Mouse (Mus musculus) cerebellum, postnatal 10 days (tissue): ENCODE measurements at regions not wholly inside any gene's neighbourhood (a gene's known extent, or its start where the extent isn't known, plus 50 kb on each side); places are given as distances from the start of the nearest gene placed in this dataset.
"Not testable (repeated sequence)": the region's sequence is repeated elsewhere in the genome, so short reads cannot be mapped to it uniquely, and the experiment has no call there.

ENCODE experiments used
- DNase-seq, 2 experiments: peaks; one replicate each; pipeline ENCODE4 v3.0.0; 2021; ENCODE audit warnings: mixed read lengths in 2 of 2

GRCm38 (mm10) chr13:79765437-79765838, 1117.7 kb upstream of the Arrdc3 start:
- peak in 1 of 2 experiments; percentile 3 for DNase-seq

GRCm38 (mm10) chr13:79784991-79785666, 1098.1 kb upstream of the Arrdc3 start:
- peak; percentile 17 to 34 for DNase-seq

- DNase-seq, result no peak
Observed at GRCm38 (mm10) chr13:79801591-79801990, 1081.6 kb upstream of the Arrdc3 start.

- no peak for DNase-seq
Observed at GRCm38 (mm10) chr13:79835592-79835991, 1047.6 kb upstream of the Arrdc3 start.

GRCm38 (mm10) chr13:79844800-79845199, 1038.4 kb upstream of the Arrdc3 start:
- DNase-seq, result peak in 1 of 2 experiments; percentile 9

GRCm38 (mm10) chr13:79867501-79867900, 1015.7 kb upstream of the Arrdc3 start:
- not testable (repeated sequence) for DNase-seq

GRCm38 (mm10) chr13:79868481-79869225, 1014.5 kb upstream of the Arrdc3 start:
- no peak for DNase-seq

- no peak for DNase-seq
Observed at GRCm38 (mm10) chr13:79880136-79880535, 1003.0 kb upstream of the Arrdc3 start.

GRCm38 (mm10) chr13:79885959-79886358, 997.2 kb upstream of the Arrdc3 start:
- DNase-seq, result peak; percentile 12 to 13

- no peak for DNase-seq
Observed at GRCm38 (mm10) chr13:79886361-79886760, 996.8 kb upstream of the Arrdc3 start.
